Mouse (Mus musculus) thymus, postnatal 10 days (tissue): ENCODE measurements around the gene Gjd3.
"Not testable (repeated sequence)": the region's sequence is repeated elsewhere in the genome, so short reads cannot be mapped to it uniquely, and the experiment has no call there.

Source experiments
- DNase-seq, 2 experiments: peaks; one replicate each; pipeline ENCODE4 v3.0.0; 2021; ENCODE audit warnings: low spot score in 2 of 2

The Gjd3 gene

GRCm38 (mm10) chr11:98982773-98983133, at the start of gene Gjd3:
Gjd3 (minus strand) TSS chr11:98983016.
- no peak for DNase-seq

GRCm38 (mm10) chr11:99026899-99027440, 44.2 kb upstream of the Gjd3 start:
- DNase-seq, result no peak

GRCm38 (mm10) chr11:99025878-99026277, 43.1 kb upstream of the Gjd3 start:
- DNase-seq, result no peak

GRCm38 (mm10) chr11:99024468-99025134, 41.8 kb upstream of the Gjd3 start:
- no peak for DNase-seq

- DNase-seq, result peak; percentile 90 to 93
Measured at GRCm38 (mm10) chr11:99023500-99024467, 41.0 kb upstream of the Gjd3 start, which contains the start of gene Top2a. Top2a (minus strand) TSS chr11:99024189.

GRCm38 (mm10) chr11:99023094-99023493, 40.3 kb upstream of the Gjd3 start:
- DNase-seq, result no peak

GRCm38 (mm10) chr11:99022384-99022933, 39.6 kb upstream of the Gjd3 start:
- no peak for DNase-seq

GRCm38 (mm10) chr11:99019844-99020243, 37.0 kb upstream of the Gjd3 start:
- DNase-seq, result no peak

GRCm38 (mm10) chr11:99013856-99014255, 31.0 kb upstream of the Gjd3 start:
- no peak for DNase-seq

- DNase-seq, result no peak
Measured at GRCm38 (mm10) chr11:99010706-99011105, 27.9 kb upstream of the Gjd3 start.

GRCm38 (mm10) chr11:99010124-99010523, 27.3 kb upstream of the Gjd3 start:
- DNase-seq, result no peak

GRCm38 (mm10) chr11:99006788-99007187, 24.0 kb upstream of the Gjd3 start:
- no peak for DNase-seq

GRCm38 (mm10) chr11:98999243-98999642, 16.4 kb upstream of the Gjd3 start:
- no peak for DNase-seq

GRCm38 (mm10) chr11:98998776-98999175, 16.0 kb upstream of the Gjd3 start:
- no peak for DNase-seq

GRCm38 (mm10) chr11:98997659-98998058, 14.8 kb upstream of the Gjd3 start:
- no peak for DNase-seq

- no peak for DNase-seq
Measured at GRCm38 (mm10) chr11:98995987-98996386, 13.2 kb upstream of the Gjd3 start.

GRCm38 (mm10) chr11:98990866-98991265, 8.1 kb upstream of the Gjd3 start:
- no peak for DNase-seq

- not testable (repeated sequence) for DNase-seq
Measured at GRCm38 (mm10) chr11:98988260-98988659, 5.4 kb upstream of the Gjd3 start.

- no peak for DNase-seq
Measured at GRCm38 (mm10) chr11:98985542-98985941, 2.7 kb upstream of the Gjd3 start.

GRCm38 (mm10) chr11:98983551-98983950, 735 bp upstream of the Gjd3 start:
- no peak for DNase-seq

GRCm38 (mm10) chr11:98981997-98982772, 631 bp downstream of the Gjd3 start:
- peak in 1 of 2 experiments; percentile 46 for DNase-seq
